Mouse (Mus musculus) midbrain, embryonic 10.5 days (tissue): ENCODE measurements at regions not wholly inside any gene's neighbourhood (a gene's known extent, or its start where the extent isn't known, plus 50 kb on each side); places are given as distances from the start of the nearest gene placed in this dataset.
"Not testable (repeated sequence)": the region's sequence is repeated elsewhere in the genome, so short reads cannot be mapped to it uniquely, and the experiment has no call there.

Source experiments
- DNase-seq: peaks from one replicate; pipeline ENCODE4 v3.0.0-alpha.2; 2017; ENCODE audit warnings: low spot score
- H3K27ac ChIP-seq: fragments of 300-500 bp; sonication (generic); replicated peaks from 2 replicates; pipeline ENCODE4 v1.5.1; 2016; ENCODE audit warnings: mild to moderate bottlenecking
- H3K27me3 ChIP-seq: fragments of 300-500 bp; sonication (generic); 2 replicates; pipeline ENCODE4 v1.6.1; 2016; ENCODE audit warnings: low read depth, mild to moderate bottlenecking; ENCODE audit not compliant: poor library complexity, severe bottlenecking
- H3K36me3 ChIP-seq: fragments of 300-500 bp; sonication (generic); 2 replicates; pipeline ENCODE4 v1.6.1; 2016; ENCODE audit warnings: mild to moderate bottlenecking, moderate library complexity
- H3K4me1 ChIP-seq: fragments of 300-500 bp; sonication (generic); 2 replicates; pipeline ENCODE4 v1.6.1; 2016
- H3K4me3 ChIP-seq: fragments of 300-500 bp; sonication (generic); 2 replicates; pipeline ENCODE4 v1.5.1; 2016; ENCODE audit warnings: mild to moderate bottlenecking, moderate library complexity
- H3K9me3 ChIP-seq: fragments of 300-500 bp; sonication (generic); replicated peaks from 2 replicates; pipeline ENCODE4 v1.6.1; 2016; ENCODE audit warnings: mild to moderate bottlenecking
- WGBS: fragments of 180-500 bp; shearing (Covaris S2); methylation state at CpG from one replicate; pipeline ENCODE4 v1.1.7; 2016; 5-methylcytosine and 5-hydroxymethylcytosine counted together

DNA sequence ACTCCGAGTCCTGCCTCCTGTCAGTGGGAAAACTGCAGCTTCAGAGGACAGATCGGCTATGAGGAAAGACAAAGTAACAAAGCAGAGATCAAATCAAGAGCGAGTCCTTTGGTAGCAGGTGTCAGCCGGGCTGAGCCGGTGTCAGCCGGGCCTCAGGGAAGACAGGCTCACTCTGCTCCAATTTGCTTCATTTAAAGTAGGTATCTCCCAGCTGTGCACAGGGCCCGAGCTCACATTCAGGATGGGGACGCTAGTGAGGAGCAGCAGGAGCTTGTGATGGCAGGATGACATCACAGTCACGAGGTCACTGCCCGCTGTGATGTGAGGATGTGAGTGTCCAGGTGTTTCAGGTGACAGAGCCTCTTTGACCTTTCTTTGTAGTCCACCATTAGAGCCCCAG lies 137.8 kb upstream of the Sfswap start:
- no peaks in the 10 kb centered on the region for H3K9me3 ChIP-seq
- DNase-seq, result no peak
- H3K4me3 ChIP-seq, result no peak overlapping the region
- no peaks in the 10 kb centered on the region for H3K27me3 ChIP-seq
- H3K27ac ChIP-seq, result 0 out of 2 replicates have a peak overlapping the region, but pooled peaks have one; percentile 28
- no peaks in the 10 kb centered on the region for H3K36me3 ChIP-seq
- 82% methylated on average over 10 of the region's 10 CpGs for WGBS
- H3K4me1 ChIP-seq, result 0 out of 2 replicates have a peak, but pooled peaks cover 4% of the 10 kb centered on the region

DNA sequence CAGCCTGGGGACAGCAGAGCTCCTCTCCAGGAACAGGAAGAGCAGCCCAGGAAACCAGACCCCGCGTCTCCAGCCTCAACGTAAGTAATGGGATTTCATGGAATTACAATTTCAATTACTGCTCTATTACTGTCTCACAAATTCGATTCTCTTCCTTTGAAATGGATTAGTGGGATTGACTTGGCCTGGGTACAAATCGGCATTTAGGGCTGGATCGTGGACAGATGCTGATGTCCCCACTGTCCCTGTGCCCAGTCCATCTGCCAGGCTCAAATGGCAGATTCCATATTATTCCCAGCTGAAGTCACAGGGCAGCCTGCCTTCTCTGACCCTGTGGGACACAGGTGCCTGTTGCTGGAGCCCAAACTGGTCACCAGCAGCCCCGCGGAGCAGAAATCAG lies 136.0 kb upstream of the Sfswap start:
- WGBS, result 81% methylated on average over 8 of the region's 8 CpGs
- DNase-seq, result no peak
- Histone ChIP-seq H3K4me3 (no peak overlapping the region), H3K27ac (no peak overlapping the region), H3K9me3 (no peaks in the 10 kb centered on the region), H3K36me3 (no peaks in the 10 kb centered on the region), H3K27me3 (no peaks in the 10 kb centered on the region), H3K4me1 (0 out of 2 replicates have a peak, but pooled peaks cover 4% of the 10 kb centered on the region)

DNA sequence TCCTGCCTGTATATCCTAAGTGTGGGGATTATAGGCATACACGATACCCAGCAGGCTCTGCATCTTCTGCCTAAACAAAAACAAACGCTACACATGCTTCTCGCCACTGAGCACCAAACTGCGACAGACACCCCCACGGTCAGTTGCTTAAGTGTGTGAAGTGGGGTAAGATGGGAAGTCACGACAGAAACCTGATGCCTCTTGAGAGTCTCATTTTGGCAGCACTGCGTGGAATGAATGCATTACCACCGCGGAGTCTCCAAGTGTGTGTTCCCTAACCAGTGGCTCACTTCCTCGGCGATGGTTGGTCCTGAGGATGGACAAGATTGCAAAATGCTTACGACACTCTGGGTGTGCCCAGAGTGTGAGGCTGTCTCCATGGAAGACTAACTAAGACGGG lies 133.8 kb upstream of the Sfswap start:
- Histone ChIP-seq H3K27ac (no peak overlapping the region), H3K9me3 (no peaks in the 10 kb centered on the region), H3K27me3 (no peaks in the 10 kb centered on the region), H3K4me1 (no peaks in the 10 kb centered on the region), H3K4me3 (no peak overlapping the region), H3K36me3 (no peaks in the 10 kb centered on the region)
- no peak for DNase-seq
- WGBS, result 86% methylated on average over 13 of the region's 13 CpGs

DNA sequence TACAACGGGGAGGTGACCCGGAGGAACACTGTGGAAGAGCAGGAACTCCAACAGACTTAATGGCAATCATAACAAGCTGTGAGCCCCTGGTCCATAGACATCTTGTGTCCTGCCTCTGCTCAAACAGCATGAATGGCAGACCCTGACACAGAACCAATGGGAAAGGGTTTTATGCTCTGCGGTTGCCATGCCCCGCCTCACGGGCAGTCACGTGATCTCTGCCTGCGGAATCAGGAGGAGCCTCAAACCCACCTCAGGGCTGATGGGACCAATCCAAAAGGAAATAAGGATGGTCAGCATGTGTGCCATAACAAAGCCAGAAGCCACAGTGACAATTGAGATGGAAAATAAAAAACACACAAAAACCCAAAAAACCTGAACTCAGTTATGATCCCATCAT lies 120.2 kb upstream of the Sfswap start:
- H3K27ac ChIP-seq, result no peak overlapping the region
- H3K4me3 ChIP-seq, result no peak overlapping the region
- no peaks in the 10 kb centered on the region for H3K27me3 ChIP-seq
- WGBS, result 97% methylated on average over 7 of the region's 7 CpGs
- H3K4me1 ChIP-seq, result no peaks in the 10 kb centered on the region
- H3K36me3 ChIP-seq, result no peaks in the 10 kb centered on the region
- no peaks in the 10 kb centered on the region; the same call in 1 of the 2 replicates for H3K9me3 ChIP-seq
- no peak for DNase-seq

DNA sequence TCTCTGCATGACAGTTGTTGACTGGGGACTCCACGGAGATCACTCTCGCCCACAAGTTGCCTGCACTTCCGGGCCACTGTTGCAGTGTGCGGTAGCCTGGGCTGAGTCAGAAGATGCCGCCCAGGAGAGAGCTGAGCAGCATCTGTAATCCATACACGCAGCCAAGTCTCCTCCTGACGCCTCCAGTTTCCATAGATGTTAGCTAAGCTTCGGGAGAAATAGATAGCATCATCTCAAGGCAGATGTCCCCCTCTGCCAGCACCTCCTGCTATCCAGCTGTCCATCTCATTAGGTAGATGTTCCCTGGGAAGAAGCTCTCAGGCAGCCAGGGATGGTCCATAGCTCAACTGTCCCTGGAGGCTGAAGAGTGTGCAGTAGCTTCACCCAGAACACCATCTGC lies 116.0 kb upstream of the Sfswap start:
- no peaks in the 10 kb centered on the region for H3K9me3 ChIP-seq

DNA sequence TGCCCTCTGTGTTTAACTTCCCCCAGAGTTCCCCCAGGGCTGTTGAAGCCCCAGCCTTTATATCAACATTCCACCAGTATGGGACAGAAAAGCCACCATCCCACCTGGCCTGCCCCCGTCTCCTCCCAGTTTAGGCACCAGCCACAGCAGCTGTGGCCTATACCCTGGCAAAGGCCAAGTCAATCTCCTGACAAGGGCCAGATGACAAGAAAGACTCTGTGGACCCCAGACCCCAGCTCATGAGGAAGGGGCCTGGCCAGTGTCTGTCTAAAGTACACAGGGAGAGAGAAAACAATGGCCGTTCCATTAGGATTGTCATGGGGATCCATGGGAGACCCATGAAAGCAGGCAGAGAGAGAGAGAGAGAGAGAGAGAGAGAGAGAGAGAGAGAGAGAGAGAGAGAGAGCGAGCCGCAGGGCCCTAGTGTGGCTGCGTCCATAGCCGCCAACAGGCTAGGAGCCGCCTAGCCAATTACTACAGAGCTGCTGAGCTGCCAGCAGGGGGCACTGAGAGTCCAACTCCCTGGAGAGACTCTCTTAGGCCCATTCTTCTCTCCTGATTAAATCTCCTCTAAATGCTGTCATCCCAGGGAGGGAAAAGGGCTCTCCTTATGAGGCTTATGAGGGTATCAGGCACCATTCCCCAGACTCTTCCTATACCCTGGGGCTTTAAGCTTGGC lies 114.9 kb upstream of the Sfswap start:
- not testable (repeated sequence) for H3K4me1 ChIP-seq, H3K27me3 ChIP-seq, H3K4me3 ChIP-seq, H3K36me3 ChIP-seq, H3K9me3 ChIP-seq
- WGBS, result 69% methylated on average over 2 of the region's 7 CpGs
- peak; percentile 21 for DNase-seq
- 0 out of 2 replicates have a peak overlapping the region, but pooled peaks have one; percentile 4 for H3K27ac ChIP-seq

More for the DNA sequence above, 116.0 kb upstream of the Sfswap start:
- Histone ChIP-seq H3K4me3 (no peak overlapping the region), H3K4me1 (peaks cover 4% of the 10 kb centered on the region; the same call in 1 of the 2 replicates), H3K36me3 (no peaks in the 10 kb centered on the region), H3K27me3 (no peaks in the 10 kb centered on the region), H3K27ac (no peak overlapping the region)
- no peak for DNase-seq
- 92% methylated on average over 8 of the region's 8 CpGs for WGBS

DNA sequence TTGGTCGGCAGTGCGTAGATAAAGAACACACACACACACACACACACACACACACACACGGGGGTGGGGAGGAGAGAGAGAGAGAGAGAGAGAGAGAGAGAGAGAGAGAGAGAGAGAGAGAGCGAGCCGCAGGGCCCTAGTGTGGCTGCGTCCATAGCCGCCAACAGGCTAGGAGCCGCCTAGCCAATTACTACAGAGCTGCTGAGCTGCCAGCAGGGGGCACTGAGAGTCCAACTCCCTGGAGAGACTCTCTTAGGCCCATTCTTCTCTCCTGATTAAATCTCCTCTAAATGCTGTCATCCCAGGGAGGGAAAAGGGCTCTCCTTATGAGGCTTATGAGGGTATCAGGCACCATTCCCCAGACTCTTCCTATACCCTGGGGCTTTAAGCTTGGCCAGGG lies 114.3 kb upstream of the Sfswap start:
- no CpG with 5 or more reads among the region's 8 CpGs for WGBS
- H3K36me3 ChIP-seq, H3K4me1 ChIP-seq, DNase-seq, H3K4me3 ChIP-seq, H3K27ac ChIP-seq, H3K27me3 ChIP-seq, H3K9me3 ChIP-seq: not testable (repeated sequence)

DNA sequence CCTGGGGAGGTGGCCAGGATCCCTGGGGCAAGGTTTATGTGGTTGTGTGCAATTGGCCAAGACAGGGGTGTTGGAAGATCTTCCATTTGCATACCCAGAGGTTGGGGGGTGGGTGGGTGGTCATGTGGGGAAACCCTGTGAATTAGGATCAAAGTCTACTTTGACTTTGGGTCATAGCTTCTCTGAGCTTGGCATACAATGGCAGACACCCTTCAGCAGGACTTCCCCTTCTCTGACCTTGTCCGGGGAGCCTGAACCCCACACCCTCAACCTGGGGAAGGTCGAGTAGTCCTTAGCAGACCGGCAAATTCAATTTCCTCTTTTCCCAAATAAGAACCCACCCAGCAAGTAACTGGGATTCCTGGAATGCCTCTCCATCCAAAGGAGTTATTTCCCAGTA lies 113.7 kb upstream of the Sfswap start:
- Histone ChIP-seq H3K36me3 (no peaks in the 10 kb centered on the region), H3K27me3 (no peaks in the 10 kb centered on the region), H3K4me3 (no peak overlapping the region), H3K9me3 (no peaks in the 10 kb centered on the region), H3K27ac (no peak overlapping the region), H3K4me1 (peaks cover 4% of the 10 kb centered on the region; the same call in 1 of the 2 replicates)
- WGBS, result 77% methylated on average over 3 of the region's 3 CpGs
- DNase-seq, result no peak

DNA sequence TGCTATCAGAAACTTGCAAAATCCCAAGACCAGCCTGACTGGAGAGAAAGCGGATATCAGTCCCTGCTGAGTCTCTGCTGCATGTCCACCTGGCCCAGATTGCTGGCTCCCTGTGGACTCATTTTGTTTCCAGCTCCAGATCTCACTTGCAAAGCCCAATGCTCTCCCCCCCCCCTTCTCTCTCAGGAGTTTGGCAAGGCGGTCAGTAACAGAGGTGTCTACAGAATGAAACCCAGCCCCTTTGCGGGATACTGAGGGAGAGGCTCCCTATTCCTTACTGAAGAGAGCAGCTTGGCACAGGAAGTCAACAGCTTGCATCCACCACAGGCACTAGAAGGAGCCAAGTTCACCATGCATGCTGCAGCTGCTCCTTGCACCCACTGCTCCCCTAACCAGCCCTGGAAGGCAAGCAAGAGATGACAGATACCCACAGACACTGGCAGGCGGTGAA lies 110.1 kb upstream of the Sfswap start:
- no peak for DNase-seq
- Histone ChIP-seq H3K27me3 (no peaks in the 10 kb centered on the region), H3K36me3 (no peaks in the 10 kb centered on the region), H3K27ac (no peak overlapping the region), H3K9me3 (no peaks in the 10 kb centered on the region), H3K4me3 (no peak overlapping the region), H3K4me1 (peaks cover 8% of the 10 kb centered on the region; the same call in 1 of the 2 replicates)
- whole genome bisulfite sequencing, result 65% methylated on average over 4 of the region's 4 CpGs

DNA sequence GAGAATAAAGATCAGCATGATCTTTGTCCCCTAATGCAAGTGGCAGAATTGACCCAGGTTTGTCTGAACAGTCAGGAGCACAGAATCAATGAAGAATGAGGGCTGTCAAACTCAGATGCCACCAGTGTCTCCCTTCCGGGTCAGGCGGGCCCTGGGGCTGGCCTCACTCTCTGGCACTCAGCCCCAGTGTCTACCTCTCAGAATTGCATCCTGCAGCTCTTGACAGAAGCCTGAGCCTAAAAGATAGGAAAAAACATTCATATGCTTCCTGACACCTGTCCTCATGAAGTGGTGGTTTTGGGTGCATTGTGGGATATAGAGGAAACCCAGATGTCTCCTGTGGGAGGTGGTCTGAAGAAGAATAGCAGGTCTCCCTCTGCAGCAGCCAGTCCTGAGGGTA lies 107.9 kb upstream of the Sfswap start:
- no peak for DNase-seq
- H3K9me3 ChIP-seq, result no peaks in the 10 kb centered on the region
- H3K4me3 ChIP-seq, result no peak overlapping the region
- no peaks in the 10 kb centered on the region for H3K27me3 ChIP-seq
- H3K27ac ChIP-seq, result no peak overlapping the region
- 94% methylated on average over 2 of the region's 2 CpGs for WGBS
- H3K36me3 ChIP-seq, result no peaks in the 10 kb centered on the region
- H3K4me1 ChIP-seq, result 0 out of 2 replicates have a peak, but pooled peaks cover 4% of the 10 kb centered on the region

DNA sequence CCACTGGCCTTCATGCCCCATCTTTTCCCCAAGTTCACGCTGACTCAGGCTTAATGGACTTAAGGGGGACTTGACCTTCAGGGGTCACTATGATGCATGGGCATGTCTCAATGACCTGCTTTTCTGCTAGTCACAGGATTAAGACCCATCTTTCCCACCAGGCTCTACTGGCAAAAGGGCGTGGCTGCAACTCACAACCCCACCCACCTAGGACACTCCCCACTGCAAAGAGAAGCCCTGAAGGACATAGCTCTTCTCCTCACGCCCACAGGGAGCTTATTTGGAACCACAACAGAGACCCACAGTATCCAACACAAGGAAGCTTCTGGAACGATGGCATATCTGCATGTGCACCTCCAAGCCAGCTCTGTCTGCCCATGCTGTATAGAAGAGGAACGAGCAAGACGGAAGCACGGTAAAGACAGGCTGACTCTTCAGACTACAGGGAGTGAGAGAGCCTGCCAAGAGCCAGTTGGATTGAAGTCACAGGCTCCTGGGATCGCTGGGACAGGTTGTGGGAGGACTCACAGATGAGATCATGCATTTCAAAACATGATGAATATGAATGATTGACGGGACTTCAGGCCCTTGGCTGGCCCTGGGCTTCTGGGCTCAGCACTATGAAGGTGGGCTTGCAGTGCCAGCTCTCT lies 107.3 kb upstream of the Sfswap start:
- Histone ChIP-seq H3K4me1 (0 out of 2 replicates have a peak, but pooled peaks cover 4% of the 10 kb centered on the region), H3K9me3 (no peaks in the 10 kb centered on the region), H3K4me3 (no peak overlapping the region), H3K36me3 (no peaks in the 10 kb centered on the region), H3K27ac (no peak overlapping the region), H3K27me3 (no peaks in the 10 kb centered on the region)
- WGBS, result 82% methylated on average over 9 of the region's 9 CpGs
- DNase-seq, result no peak

DNA sequence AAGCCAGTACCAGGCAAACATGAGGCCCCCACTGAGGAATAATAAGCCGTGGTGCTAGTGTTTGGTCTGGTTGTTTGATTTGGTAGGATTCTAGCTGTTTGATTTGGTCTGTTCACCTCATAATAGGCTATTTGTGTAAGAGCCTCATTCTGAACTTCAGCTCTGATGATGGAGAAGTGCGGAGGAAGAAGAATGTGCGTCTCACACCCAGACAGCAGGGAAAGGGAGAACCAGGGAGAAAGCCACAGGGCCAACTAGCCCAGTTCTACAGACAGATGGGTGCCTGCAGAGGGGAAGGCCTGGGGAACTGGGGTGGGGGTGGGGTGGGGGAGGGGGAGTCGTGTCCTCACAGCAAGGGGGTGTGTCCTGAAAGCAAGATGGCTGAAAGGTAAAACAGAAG lies 106.6 kb upstream of the Sfswap start:
- 75% methylated on average over 3 of the region's 4 CpGs for WGBS
- Histone ChIP-seq H3K4me1 (0 out of 2 replicates have a peak, but pooled peaks cover 4% of the 10 kb centered on the region), H3K27ac (no peak overlapping the region), H3K9me3 (no peaks in the 10 kb centered on the region), H3K27me3 (no peaks in the 10 kb centered on the region), H3K4me3 (no peak overlapping the region), H3K36me3 (no peaks in the 10 kb centered on the region)
- no peak for DNase-seq

DNA sequence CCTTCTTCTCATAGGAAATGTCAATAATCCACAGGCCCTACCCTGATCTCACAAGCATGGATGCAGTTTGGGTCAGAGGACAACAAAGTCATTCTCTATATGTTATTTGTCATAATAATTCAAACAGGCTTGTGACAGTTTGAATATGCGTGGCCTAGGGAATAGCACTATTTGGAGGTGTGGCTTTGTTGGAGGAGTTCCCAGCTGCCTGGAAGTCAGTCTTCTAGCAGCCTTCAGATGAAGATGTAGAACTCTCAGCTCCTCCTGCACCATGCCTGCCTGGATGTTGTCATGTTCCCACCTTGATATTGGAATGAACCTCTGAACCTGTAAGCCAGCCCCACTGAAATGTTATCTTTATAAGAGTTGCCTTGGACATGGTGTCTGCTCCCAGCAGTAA lies 103.7 kb upstream of the Sfswap start:
- Histone ChIP-seq H3K27me3 (no peaks in the 10 kb centered on the region), H3K36me3 (no peaks in the 10 kb centered on the region), H3K4me3 (no peak overlapping the region), H3K27ac (no peak overlapping the region), H3K9me3 (no peaks in the 10 kb centered on the region), H3K4me1 (0 out of 2 replicates have a peak, but pooled peaks cover 4% of the 10 kb centered on the region)
- 93% methylated on average over 1 of the region's 1 CpGs for WGBS
- no peak for DNase-seq
